Mouse (Mus musculus) embryonic fibroblast, embryonic 13.5 days (primary cell): ENCODE data around the gene Gvin1.
"Not testable (repeated sequence)": the region's sequence is repeated elsewhere in the genome, so short reads cannot be mapped to it uniquely, and the experiment has no call there.

Experiments used
- CTCF ChIP-seq: IDR thresholded peaks from 2 replicates; pipeline ENCODE4 v1.5.1; 2011; ENCODE audit warnings: mild to moderate bottlenecking, control low read depth, low read length, moderate library complexity, borderline replicate concordance; ENCODE audit not compliant: insufficient read depth
- POLR2A ChIP-seq: IDR thresholded peaks from 2 replicates; pipeline ENCODE4 v1.6.1; 2011; ENCODE audit warnings: low read depth, mild to moderate bottlenecking, control low read depth, low read length, moderate library complexity

DNA sequence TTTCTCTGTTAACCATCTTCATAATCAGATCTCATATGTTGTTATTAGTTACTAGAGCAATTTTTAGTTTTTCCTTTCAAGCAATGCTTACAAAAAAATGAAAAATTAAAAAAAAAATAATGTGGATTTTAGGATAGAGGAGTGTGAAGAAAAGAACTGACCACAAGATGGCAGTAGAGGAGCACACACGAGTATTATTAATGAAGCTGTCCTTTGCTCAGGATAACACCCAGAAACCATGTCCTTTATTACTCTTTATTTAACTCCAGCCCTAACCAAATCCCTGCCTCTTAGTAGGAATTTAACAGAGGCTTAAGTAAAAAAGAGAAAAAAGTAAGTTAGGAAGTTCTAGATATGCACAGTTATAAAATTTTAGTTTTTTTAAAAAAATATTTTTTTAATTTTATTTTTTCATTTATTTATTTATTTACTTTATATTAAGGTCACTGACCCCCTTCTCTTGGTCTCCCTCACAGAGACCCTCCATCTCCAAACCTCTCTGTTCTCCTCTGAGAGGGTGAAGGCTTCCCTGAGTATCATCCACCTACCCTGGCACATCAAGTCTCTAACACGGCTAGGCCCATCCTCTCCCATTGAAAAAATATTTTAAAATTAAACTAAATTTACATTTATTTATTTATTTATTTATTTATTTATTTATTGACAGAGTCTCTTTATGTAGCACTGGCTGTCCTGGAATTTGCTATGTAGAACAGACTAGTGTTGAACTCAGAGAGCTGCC lies 69.9 kb downstream of the Gvin1 start:
- not testable (repeated sequence) for TF ChIP-seq CTCF, POLR2A
